Mouse (Mus musculus) intestine, postnatal 0 days (tissue): Measurements from ENCODE around the gene Arrdc1. TPM values are rescaled to one million over a fixed set of nuclear protein-coding genes. Genes with fewer than 3 reads are reported as not detected.

Experiments used
- ATAC-seq: fragments of 200-750 bp; cut with Nextera tagmentation; 2 replicates; pipeline ENCODE4 v1.8.0; 2017; ENCODE audit warnings: mild to moderate bottlenecking, moderate TSS enrichment, moderate library complexity
- H3K27ac ChIP-seq: fragments of 300-500 bp; sonication (generic); 2 replicates; pipeline ENCODE4 v1.5.1; 2014; ENCODE audit warnings: mild to moderate bottlenecking, low read depth, low read length, moderate library complexity
- H3K27me3 ChIP-seq: fragments of 300-500 bp; sonication (generic); replicated peaks from 2 replicates; pipeline ENCODE4 v1.6.1; 2014; ENCODE audit warnings: low read length, mixed read lengths; ENCODE audit not compliant: control insufficient read depth, insufficient read depth
- H3K36me3 ChIP-seq: fragments of 300-500 bp; sonication (generic); 2 replicates; pipeline ENCODE4 v1.6.1; 2014; ENCODE audit warnings: mild to moderate bottlenecking, moderate library complexity; ENCODE audit not compliant: control insufficient read depth, insufficient read depth
- H3K4me1 ChIP-seq: fragments of 300-500 bp; sonication (generic); replicated peaks from 2 replicates; pipeline ENCODE4 v1.6.1; 2014; ENCODE audit warnings: antibody characterized with exemption, low read length, mixed read lengths; ENCODE audit not compliant: control insufficient read depth, insufficient read depth
- H3K4me2 ChIP-seq: fragments of 300-500 bp; sonication (generic); replicated peaks from 2 replicates; pipeline ENCODE4 v1.6.1; 2014; ENCODE audit warnings: low read depth, mild to moderate bottlenecking, moderate library complexity
- H3K4me3 ChIP-seq: fragments of 300-500 bp; sonication (generic); 2 replicates; pipeline ENCODE4 v1.5.1; 2014; ENCODE audit warnings: low read depth, low read length
- H3K9ac ChIP-seq: fragments of 300-500 bp; sonication (generic); 2 replicates; pipeline ENCODE4 v1.6.1; 2014; ENCODE audit warnings: mild to moderate bottlenecking, low read depth, low read length
- H3K9me3 ChIP-seq: fragments of 300-500 bp; sonication (generic); 2 replicates; pipeline ENCODE4 v1.6.1; 2016; ENCODE audit warnings: mixed run types; ENCODE audit not compliant: control insufficient read depth
- CTCF ChIP-seq: sonication (generic); IDR thresholded peaks from 2 replicates; pipeline ENCODE4 v1.5.1; 2016; ENCODE audit warnings: low read depth, mild to moderate bottlenecking, control low read depth, antibody characterized with exemption, moderate library complexity
- WGBS: fragments of 180-500 bp; shearing (Covaris S2); extraction: QIAGEN DNeasy Blood & Tissue Kit; methylation state at CpG from one replicate; pipeline ENCODE4 v1.1.7; 2014; 5-methylcytosine and 5-hydroxymethylcytosine counted together
- polyA plus RNA-seq: library from polyadenylated mRNA; unstranded; fragments of >200 nt; fragmentation: Nextera tagmentation; extraction: Ambion mirVana; gene quantifications from 2 replicates; pipeline ENCODE4 v1.2.1, GENCODE M21; 2015

Gene Arrdc1
- polyA plus RNA-seq, 1 experiment from 2014 or later: 68.4 TPM

DNA sequence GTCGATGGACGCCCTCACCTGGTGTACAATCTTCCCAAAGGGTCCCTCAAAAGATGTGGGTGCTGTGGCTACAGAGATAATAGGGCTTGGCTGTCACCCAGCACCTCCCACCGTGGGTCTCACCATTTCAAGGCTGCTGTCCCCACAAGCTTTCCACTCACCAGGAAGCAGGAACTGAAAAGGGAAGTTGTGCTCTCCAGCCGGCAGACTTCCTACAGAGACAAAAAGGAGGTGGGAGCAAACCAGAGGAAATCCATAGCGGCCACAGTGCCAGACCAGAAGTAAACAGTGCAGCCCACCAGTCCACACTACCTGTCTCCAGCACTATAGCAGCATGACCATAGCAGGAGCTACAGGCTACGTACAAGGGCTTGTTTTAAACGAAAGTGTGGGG, 8.1 kb downstream of the Arrdc1 start:
- Histone ChIP-seq H3K4me2 (no peak overlapping the region), H3K36me3 (peaks cover 19% of the 10 kb centered on the region; the same call in 1 of the 2 replicates), H3K27ac (no peak overlapping the region), H3K27me3 (no peaks in the 10 kb centered on the region), H3K9me3 (no peaks in the 10 kb centered on the region), H3K4me3 (no peak overlapping the region), H3K9ac (no peak overlapping the region), H3K4me1 (0 out of 2 replicates have a peak, but pooled peaks cover 3% of the 10 kb centered on the region)
- no peak for TF ChIP-seq CTCF
- ATAC-seq: no peak
- WGBS: 62% methylated on average over 7 of the region's 7 CpGs

GRCm38 (mm10) chr2:24926345-24926964, 8.6 kb downstream of the Arrdc1 start:
- no peaks in the 10 kb centered on the region for H3K27me3 ChIP-seq
- peaks cover 19% of the 10 kb centered on the region; the same call in 1 of the 2 replicates for H3K36me3 ChIP-seq
- 0 out of 2 replicates have a peak, but pooled peaks cover 3% of the 10 kb centered on the region for H3K4me1 ChIP-seq
- H3K9me3 ChIP-seq: no peaks in the 10 kb centered on the region
- H3K4me3 ChIP-seq: no peak overlapping the region
- ATAC-seq: no peak
- no peak overlapping the region for H3K4me2 ChIP-seq
- no peak for TF ChIP-seq CTCF
- no peak overlapping the region for H3K9ac ChIP-seq
- no peak overlapping the region for H3K27ac ChIP-seq
- 85% methylated on average over 9 of the region's 9 CpGs for WGBS

GRCm38 (mm10) chr2:24925284-24925683, 9.8 kb downstream of the Arrdc1 start:
- peaks cover 19% of the 10 kb centered on the region; the same call in 1 of the 2 replicates for H3K36me3 ChIP-seq
- H3K4me3 ChIP-seq: no peak overlapping the region
- H3K27me3 ChIP-seq: no peaks in the 10 kb centered on the region
- no peak for ATAC-seq
- no peak overlapping the region for H3K27ac ChIP-seq
- no peak for TF ChIP-seq CTCF
- H3K9me3 ChIP-seq: no peaks in the 10 kb centered on the region
- 0 out of 2 replicates have a peak, but pooled peaks cover 3% of the 10 kb centered on the region for H3K4me1 ChIP-seq
- H3K4me2 ChIP-seq: no peak overlapping the region
- WGBS: 83% methylated on average over 8 of the region's 8 CpGs
- no peak overlapping the region for H3K9ac ChIP-seq

- H3K4me3 ChIP-seq: no peak overlapping the region
- peaks cover 19% of the 10 kb centered on the region; the same call in 1 of the 2 replicates for H3K36me3 ChIP-seq
- ATAC-seq: no peak
- H3K4me1 ChIP-seq: no peaks in the 10 kb centered on the region
- TF ChIP-seq CTCF: peak; percentile 75
- 48% methylated on average over 2 of the region's 2 CpGs for WGBS
- no peaks in the 10 kb centered on the region for H3K9me3 ChIP-seq
- H3K27me3 ChIP-seq: no peaks in the 10 kb centered on the region
- H3K9ac ChIP-seq: no peak overlapping the region
- no peak overlapping the region for H3K27ac ChIP-seq
- H3K4me2 ChIP-seq: no peak overlapping the region
These were observed 11.5 kb downstream of the Arrdc1 start for GRCm38 (mm10) chr2:24923561-24923960.

- peak overlapping the region; percentile 67 for H3K4me2 ChIP-seq
- no peaks in the 10 kb centered on the region for H3K27me3 ChIP-seq
- H3K9me3 ChIP-seq: no peaks in the 10 kb centered on the region
- no peak for TF ChIP-seq CTCF
- H3K9ac ChIP-seq: peak overlapping the region; percentile 50
- 10% methylated on average over 8 of the region's 8 CpGs for WGBS
- ATAC-seq: peak; percentile 18; the same call in 1 of the 2 replicates
- H3K36me3 ChIP-seq: peaks cover 4% of the 10 kb centered on the region; the same call in 1 of the 2 replicates
- peak overlapping the region; percentile 88 for H3K27ac ChIP-seq
- peak overlapping the region; percentile 77 for H3K4me3 ChIP-seq
- H3K4me1 ChIP-seq: no peaks in the 10 kb centered on the region
These were observed 15.2 kb downstream of the Arrdc1 start for GRCm38 (mm10) chr2:24919839-24920175.

- under 1% methylated on average over 91 of the region's 112 CpGs for WGBS
- Histone ChIP-seq H3K9me3 (no peaks in the 10 kb centered on the region), H3K27me3 (no peaks in the 10 kb centered on the region), H3K4me3 (peak within 1 kb of the TSS; percentile 77), H3K27ac (peak within 1 kb of the TSS; percentile 88), H3K9ac (peak within 1 kb of the TSS; percentile 84), H3K4me2 (peak within 1 kb of the TSS; percentile 67), H3K36me3 (no peaks in the 10 kb centered on the region), H3K4me1 (no peaks in the 10 kb centered on the region)
- peak; percentile 97 for ATAC-seq
- TF ChIP-seq CTCF: peak; percentile 37
These were observed 15.9 kb downstream of the Arrdc1 start, which contains the start of gene Ehmt1 for GRCm38 (mm10) chr2:24918930-24919838. Gene Ehmt1, minus strand, starts transcription at chr2:24919614.
